Mouse (Mus musculus) midbrain, embryonic 14.5 days (tissue): ENCODE measurements around the gene Kmt5b. TPM values are rescaled to one million over a fixed set of nuclear protein-coding genes. Genes with fewer than 3 reads are reported as not detected.

Source experiments
- ATAC-seq: fragments of 200-750 bp; cut with Nextera tagmentation; 2 replicates; pipeline ENCODE4 v1.8.0; 2017; ENCODE audit warnings: moderate number of reproducible peaks, moderate library complexity; ENCODE audit not compliant: low FRiP score, low TSS enrichment
- DNase-seq: peaks from one replicate; pipeline ENCODE4 v3.0.0-alpha.2; 2015
- H3K27ac ChIP-seq: fragments of 300-500 bp; sonication (generic); replicated peaks from 2 replicates; pipeline ENCODE4 v1.5.1; 2014; ENCODE audit warnings: mild to moderate bottlenecking, low read depth, low read length, moderate library complexity
- H3K27me3 ChIP-seq: fragments of 300-500 bp; sonication (generic); 2 replicates; pipeline ENCODE4 v1.6.1; 2014; ENCODE audit warnings: low read length, control low read depth, mixed read lengths; ENCODE audit not compliant: control insufficient read depth, insufficient read depth
- H3K36me3 ChIP-seq: fragments of 300-500 bp; sonication (generic); 2 replicates; pipeline ENCODE4 v1.6.1; 2014; ENCODE audit warnings: low read length, control low read depth; ENCODE audit not compliant: control insufficient read depth, insufficient read depth
- H3K4me1 ChIP-seq: fragments of 300-500 bp; sonication (generic); 2 replicates; pipeline ENCODE4 v1.6.1; 2014; ENCODE audit warnings: mild to moderate bottlenecking, antibody characterized with exemption, low read length, control low read depth; ENCODE audit not compliant: control insufficient read depth, insufficient read depth
- H3K4me2 ChIP-seq: fragments of 300-500 bp; sonication (generic); 2 replicates; pipeline ENCODE4 v1.6.1; 2014; ENCODE audit warnings: mild to moderate bottlenecking, low read length, moderate library complexity
- H3K4me3 ChIP-seq: fragments of 300-500 bp; sonication (generic); replicated peaks from 2 replicates; pipeline ENCODE4 v1.5.1; 2014; ENCODE audit warnings: low read depth, low read length
- H3K9ac ChIP-seq: fragments of 300-500 bp; sonication (generic); replicated peaks from 2 replicates; pipeline ENCODE4 v1.6.1; 2014; ENCODE audit warnings: mild to moderate bottlenecking, low read length, moderate library complexity
- H3K9me3 ChIP-seq: fragments of 300-500 bp; sonication (generic); 2 replicates; pipeline ENCODE4 v1.6.1; 2016; ENCODE audit warnings: low read length, control low read depth, mixed read lengths; ENCODE audit not compliant: control insufficient read depth
- WGBS: fragments of 180-500 bp; shearing (Covaris S2); extraction: QIAGEN DNeasy Blood & Tissue Kit; methylation state at CpG from one replicate; pipeline ENCODE4 v1.1.7; 2014; 5-methylcytosine and 5-hydroxymethylcytosine counted together
- polyA plus RNA-seq: library from polyadenylated mRNA; unstranded; fragments of >200 nt; fragmentation: Nextera tagmentation; extraction: Ambion mirVana; gene quantifications from 2 replicates; pipeline ENCODE4 v1.2.1, GENCODE M21; 2014

Gene Kmt5b
- polyA plus RNA-seq, 1 experiment from 2014 or later, result 74.0 TPM

DNA sequence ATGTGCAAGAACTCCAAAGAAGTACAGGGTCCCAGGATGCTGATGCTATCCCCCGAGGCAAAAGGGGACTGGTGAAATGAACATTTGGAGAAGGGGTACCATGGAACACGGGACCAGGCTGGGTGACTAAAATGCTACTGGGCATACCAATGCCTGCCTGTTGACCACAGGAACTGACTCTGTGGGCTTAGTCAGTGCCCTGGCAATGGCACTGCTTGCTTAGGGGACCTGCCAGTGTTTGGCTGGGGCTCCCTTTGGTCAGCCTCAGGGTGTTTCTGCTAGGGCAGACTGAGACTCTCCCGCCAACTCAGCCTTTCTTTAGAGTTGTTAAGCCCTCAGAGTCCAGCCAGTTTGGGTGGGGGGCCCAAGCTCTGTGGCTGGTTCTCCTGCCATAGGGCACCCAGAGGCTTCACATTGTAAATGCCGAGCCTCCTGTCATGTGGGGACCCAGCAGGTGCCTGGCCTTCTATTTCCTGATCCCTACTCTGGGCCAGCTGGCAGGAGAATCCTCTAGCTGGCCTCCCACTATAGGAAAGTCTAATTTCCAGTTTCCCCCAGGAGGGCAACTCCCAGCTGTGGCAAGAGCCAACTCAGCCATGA is 1.9 kb upstream of the Kmt5b start:
- WGBS, result 83% methylated on average over 4 of the region's 4 CpGs
- H3K27ac ChIP-seq, result no peak overlapping the region

DNA sequence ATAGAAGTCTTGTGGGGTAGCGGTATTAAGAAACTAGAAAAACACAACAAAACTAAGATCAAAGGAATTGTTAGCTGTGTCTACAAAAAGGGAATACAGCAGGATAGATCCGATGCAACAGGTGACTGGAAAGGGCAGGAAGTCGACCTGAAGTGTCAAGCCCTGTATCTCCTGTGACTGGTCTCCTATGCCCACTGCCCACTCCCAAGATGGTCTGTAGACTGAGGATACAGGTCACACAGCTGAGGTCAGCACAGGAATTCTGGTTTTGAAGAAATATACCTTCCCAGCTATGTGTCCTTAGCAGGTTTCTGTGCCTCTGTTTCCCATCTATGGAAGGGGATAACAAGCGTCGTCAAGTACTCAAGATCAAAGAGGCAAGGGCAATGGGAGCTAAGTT is 843 bp upstream of the Kmt5b start:
- DNase-seq (no peak), ATAC-seq (no peak)
- Histone ChIP-seq H3K4me1 (peaks cover 24% of the 10 kb centered on the region), H3K27me3 (no peaks in the 10 kb centered on the region), H3K27ac (peak overlapping the region; percentile 100; the same call in 1 of the 2 replicates), H3K4me3 (peak overlapping the region; percentile 99), H3K36me3 (no peaks in the 10 kb centered on the region), H3K4me2 (peak overlapping the region; percentile 90), H3K9ac (peak overlapping the region; percentile 100; the same call in 1 of the 2 replicates), H3K9me3 (no peaks in the 10 kb centered on the region)
- 96% methylated on average over 5 of the region's 5 CpGs for WGBS

More for the DNA sequence above, 1.9 kb upstream of the Kmt5b start:
- no peak for DNase-seq
- no peak for ATAC-seq
- H3K9ac ChIP-seq, result no peak overlapping the region
- no peak overlapping the region for H3K4me3 ChIP-seq
- H3K4me1 ChIP-seq, result peaks cover 22% of the 10 kb centered on the region
- no peaks in the 10 kb centered on the region for H3K36me3 ChIP-seq
- no peaks in the 10 kb centered on the region for H3K27me3 ChIP-seq
- H3K4me2 ChIP-seq, result no peak overlapping the region
- no peaks in the 10 kb centered on the region for H3K9me3 ChIP-seq

DNA sequence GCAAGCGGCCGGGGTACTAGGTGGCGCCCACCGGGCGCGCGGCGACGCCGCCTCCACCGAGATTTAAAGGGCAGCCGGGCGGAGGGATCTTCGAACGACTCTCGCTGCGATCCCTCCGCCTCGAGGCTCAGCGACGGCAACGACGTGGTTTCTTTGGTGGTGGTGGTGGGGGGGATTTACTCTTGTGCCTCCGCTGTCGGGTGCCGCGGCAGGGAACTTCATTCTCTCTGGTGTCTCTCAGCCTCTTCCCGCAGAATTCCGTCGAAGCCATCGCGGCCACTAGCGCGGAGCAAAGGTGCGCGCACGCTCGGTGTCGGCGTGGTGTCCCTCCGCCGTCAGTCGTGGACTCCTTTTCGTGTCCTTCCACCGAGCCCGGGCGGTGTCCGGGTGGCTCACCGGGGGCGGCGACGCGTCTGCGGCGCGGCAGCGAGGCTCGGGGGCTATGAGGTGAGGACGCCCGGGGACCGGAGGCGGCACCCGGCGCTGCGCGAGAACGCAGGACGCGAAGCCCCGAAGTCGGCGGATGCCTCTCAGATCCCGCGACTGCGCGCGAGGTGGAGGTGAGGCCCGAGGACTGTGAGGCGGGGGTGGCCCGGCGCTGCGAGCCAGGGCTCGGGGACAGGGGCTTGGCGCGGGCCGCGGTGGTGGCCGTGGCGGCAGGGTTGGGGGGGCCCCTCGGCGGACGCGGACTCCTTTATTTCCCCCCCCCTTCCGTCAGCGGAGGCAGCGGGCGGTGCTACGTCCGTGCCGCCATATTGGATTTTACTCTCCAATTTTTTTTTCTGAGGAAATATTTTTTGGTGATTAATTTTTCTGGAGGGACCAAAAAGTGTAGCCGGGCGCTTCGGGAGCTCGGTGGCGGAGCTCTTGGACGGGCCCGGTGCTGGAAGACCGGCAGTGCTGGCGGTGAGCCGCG is 818 bp downstream of the Kmt5b start:
- H3K4me3 ChIP-seq, result peak overlapping the region; percentile 99
- DNase-seq (peak; percentile 98), ATAC-seq (peak; percentile 73)

GRCm38 (mm10) chr19:3768697-3769383 is 1.6 kb downstream of the Kmt5b start:
- peak overlapping the region; percentile 100 for H3K9ac ChIP-seq
- H3K27me3 ChIP-seq, result no peaks in the 10 kb centered on the region
- peak overlapping the region; percentile 99 for H3K4me3 ChIP-seq
- H3K27ac ChIP-seq, result peak overlapping the region; percentile 100
- DNase-seq (peak; percentile 96), ATAC-seq (peak; percentile 89)
- H3K36me3 ChIP-seq, result no peaks in the 10 kb centered on the region
- no peaks in the 10 kb centered on the region for H3K9me3 ChIP-seq
- H3K4me1 ChIP-seq, result peaks cover 24% of the 10 kb centered on the region
- H3K4me2 ChIP-seq, result peak overlapping the region; percentile 90
- WGBS, result 1% methylated on average over 59 of the region's 60 CpGs

More for the DNA sequence above, 818 bp downstream of the Kmt5b start:
- no peaks in the 10 kb centered on the region for H3K9me3 ChIP-seq
- WGBS, result under 1% methylated on average over 111 of the region's 111 CpGs
- no peaks in the 10 kb centered on the region for H3K27me3 ChIP-seq
- peaks cover 24% of the 10 kb centered on the region for H3K4me1 ChIP-seq
- peak overlapping the region; percentile 90 for H3K4me2 ChIP-seq
- H3K27ac ChIP-seq, result peak overlapping the region; percentile 100
- peak overlapping the region; percentile 100 for H3K9ac ChIP-seq
- no peaks in the 10 kb centered on the region for H3K36me3 ChIP-seq

- no peak overlapping the region for H3K27ac ChIP-seq
- peak overlapping the region; percentile 99 for H3K4me3 ChIP-seq
- no peaks in the 10 kb centered on the region for H3K27me3 ChIP-seq
- DNase-seq (no peak), ATAC-seq (no peak)
- no peaks in the 10 kb centered on the region for H3K9me3 ChIP-seq
- H3K4me2 ChIP-seq, result peak overlapping the region; percentile 90
- no peaks in the 10 kb centered on the region for H3K36me3 ChIP-seq
- no peak overlapping the region; the same call in 1 of the 2 replicates for H3K9ac ChIP-seq
- H3K4me1 ChIP-seq, result peaks cover 24% of the 10 kb centered on the region
- whole genome bisulfite sequencing, result 86% methylated on average over 6 of the region's 6 CpGs
Observed at GRCm38 (mm10) chr19:3769533-3769932, 2.3 kb downstream of the Kmt5b start.

- no peaks in the 10 kb centered on the region for H3K9me3 ChIP-seq
- no peak overlapping the region for H3K27ac ChIP-seq
- no peaks in the 10 kb centered on the region for H3K36me3 ChIP-seq
- no peak overlapping the region for H3K9ac ChIP-seq
- 71% methylated on average over 2 of the region's 2 CpGs for WGBS
- H3K4me1 ChIP-seq, result peaks cover 14% of the 10 kb centered on the region
- no peak for DNase-seq
- no peaks in the 10 kb centered on the region for H3K27me3 ChIP-seq
- no peak overlapping the region for H3K4me3 ChIP-seq
- H3K4me2 ChIP-seq, result no peak overlapping the region
- no peak for ATAC-seq
Observed at GRCm38 (mm10) chr19:3774159-3774558, 6.9 kb downstream of the Kmt5b start.

- H3K4me2 ChIP-seq, result no peak overlapping the region
- no peaks in the 10 kb centered on the region for H3K9me3 ChIP-seq
- 92% methylated on average over 8 of the region's 8 CpGs for WGBS
- no peak overlapping the region for H3K4me3 ChIP-seq
- peaks cover 11% of the 10 kb centered on the region for H3K36me3 ChIP-seq
- H3K4me1 ChIP-seq, result no peaks in the 10 kb centered on the region
- H3K27me3 ChIP-seq, result no peaks in the 10 kb centered on the region
- DNase-seq (no peak), ATAC-seq (no peak)
- H3K27ac ChIP-seq, result no peak overlapping the region
- no peak overlapping the region for H3K9ac ChIP-seq
Observed at GRCm38 (mm10) chr19:3778713-3779112, 11.5 kb downstream of the Kmt5b start.

DNA sequence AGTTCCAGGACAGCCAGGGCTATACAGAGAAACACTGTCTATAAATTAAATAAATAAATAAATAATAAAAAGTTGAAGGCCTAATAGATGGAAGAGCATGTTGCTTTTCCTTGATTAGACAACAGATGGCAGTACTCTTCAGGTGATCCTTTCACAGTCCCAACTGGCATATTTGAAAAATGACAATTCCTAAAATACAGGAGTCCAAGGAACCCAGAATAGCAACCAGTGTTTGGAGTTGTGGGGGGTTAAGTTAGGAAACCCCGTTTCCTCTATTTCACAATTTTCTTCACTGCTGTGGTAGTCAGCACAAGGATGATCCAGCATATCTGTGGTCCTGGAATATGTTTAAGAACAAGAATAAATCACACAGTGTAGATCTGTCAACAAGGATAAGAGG is 22.9 kb downstream of the Kmt5b start:
- no peaks in the 10 kb centered on the region for H3K27me3 ChIP-seq
- DNase-seq (peak; percentile 16), ATAC-seq (no peak)
- no peak overlapping the region for H3K27ac ChIP-seq
- H3K4me1 ChIP-seq, result no peaks in the 10 kb centered on the region
- H3K9ac ChIP-seq, result no peak overlapping the region
- no peak overlapping the region for H3K4me2 ChIP-seq
- H3K36me3 ChIP-seq, result peaks cover 67% of the 10 kb centered on the region
- WGBS, result 89% methylated on average over 1 of the region's 1 CpGs
- no peak overlapping the region for H3K4me3 ChIP-seq
- H3K9me3 ChIP-seq, result no peaks in the 10 kb centered on the region
